Mouse (Mus musculus) thymus, postnatal 10 days (tissue): ENCODE data around the gene Rpp25l.
"Not testable (repeated sequence)": the region's sequence is repeated elsewhere in the genome, so short reads cannot be mapped to it uniquely, and the experiment has no call there.

Source experiments
- DNase-seq, 2 experiments: peaks; one replicate each; pipeline ENCODE4 v3.0.0; 2021; ENCODE audit warnings: low spot score in 2 of 2

The Rpp25l gene

GRCm38 (mm10) chr4:41713197-41714067 lies at the start of gene Rpp25l:
Rpp25l (minus strand) TSS chr4:41713534.
- DNase-seq = peak; percentile 74 to 82

GRCm38 (mm10) chr4:41762688-41763114 lies 49.4 kb upstream of the Rpp25l start:
- DNase-seq = not testable (repeated sequence)

DNA sequence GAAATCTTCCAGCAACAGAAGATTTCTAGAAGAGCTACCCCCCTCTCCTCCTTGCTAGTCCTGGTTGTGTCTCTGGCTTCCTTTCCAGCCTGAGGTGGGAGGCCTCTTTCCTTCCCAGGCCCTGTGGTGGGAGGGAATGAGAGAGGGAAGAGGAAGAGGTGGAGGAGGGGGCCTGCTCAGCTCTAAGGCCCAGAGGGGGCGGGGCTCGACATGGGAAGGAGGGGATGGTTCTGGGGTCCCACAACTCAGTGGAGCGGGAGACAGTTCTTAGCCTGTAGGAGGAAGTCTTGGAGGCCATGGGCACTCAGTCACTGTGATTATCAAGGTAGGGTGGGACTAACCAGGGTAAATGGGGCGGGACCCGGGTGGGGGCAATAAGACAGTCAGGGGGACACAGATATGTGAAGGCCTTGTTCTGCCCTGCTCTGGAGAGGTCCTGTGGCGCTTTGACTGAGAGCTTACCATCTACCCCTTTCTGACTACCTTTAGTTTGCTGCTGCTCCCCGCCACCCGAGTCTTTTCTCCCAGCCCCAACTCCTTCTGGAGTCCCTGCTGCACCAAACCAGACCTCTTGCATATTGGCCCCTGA lies 48.9 kb upstream of the Rpp25l start:
- DNase-seq = no peak

DNA sequence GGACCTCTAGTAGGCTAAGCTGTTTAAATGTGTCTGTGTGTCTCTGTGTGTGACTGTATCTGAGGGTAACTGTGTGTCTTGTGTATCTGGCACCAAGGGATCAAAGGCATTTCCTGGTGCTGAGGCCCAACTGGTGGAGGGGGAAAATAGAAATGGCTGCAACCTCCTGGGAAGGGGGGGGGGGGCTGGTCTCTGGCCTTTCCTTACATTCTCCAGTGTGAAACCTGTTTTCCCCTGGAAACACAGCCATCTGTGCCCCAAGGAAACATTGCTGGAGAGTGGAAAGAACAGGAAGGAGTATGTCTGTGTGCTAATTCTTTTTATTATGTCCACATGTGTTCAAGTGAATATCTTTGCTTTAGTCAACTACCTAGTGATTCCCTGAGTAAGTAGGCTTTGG lies 48.3 kb upstream of the Rpp25l start:
- DNase-seq = no peak

GRCm38 (mm10) chr4:41760911-41761310 lies 47.6 kb upstream of the Rpp25l start:
- DNase-seq = no peak

- peak; percentile 57 to 68 for DNase-seq
These were observed 47.0 kb upstream of the Rpp25l start for GRCm38 (mm10) chr4:41760288-41760721.

DNA sequence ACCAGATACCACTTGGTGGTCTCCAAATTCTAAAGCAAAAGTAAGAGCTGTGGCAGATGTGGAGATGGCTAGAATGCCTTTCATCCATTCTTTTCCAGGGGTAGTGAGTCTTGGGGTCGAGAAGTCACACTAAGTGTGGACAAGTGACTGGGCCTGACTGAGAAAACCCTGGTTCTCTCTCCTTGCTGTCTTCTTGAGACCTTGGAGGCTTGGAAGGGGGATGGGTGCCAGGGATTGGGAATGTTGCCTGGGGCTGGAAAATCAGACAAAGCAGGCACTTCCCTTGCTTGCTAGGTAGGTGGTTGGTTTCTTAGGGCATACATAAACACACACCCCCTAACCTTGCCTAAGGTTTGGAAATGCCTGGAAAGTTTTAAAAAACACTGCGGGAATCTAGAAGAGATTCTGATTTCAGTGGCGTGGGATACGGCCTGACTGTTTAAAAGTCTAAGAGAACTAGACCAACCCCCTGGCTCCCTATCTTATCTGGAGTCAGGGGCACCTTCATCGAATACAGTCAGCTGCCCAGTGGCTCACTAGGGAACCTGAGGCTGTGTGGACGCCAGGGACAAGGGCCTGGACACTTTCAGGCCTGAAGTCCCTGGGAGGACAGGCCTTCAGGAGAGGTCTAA lies 46.4 kb upstream of the Rpp25l start:
- DNase-seq = no peak

- no peak for DNase-seq
These were observed 45.9 kb upstream of the Rpp25l start for GRCm38 (mm10) chr4:41759206-41759605.

- DNase-seq = no peak
These were observed 45.4 kb upstream of the Rpp25l start for GRCm38 (mm10) chr4:41758701-41759100.

DNA sequence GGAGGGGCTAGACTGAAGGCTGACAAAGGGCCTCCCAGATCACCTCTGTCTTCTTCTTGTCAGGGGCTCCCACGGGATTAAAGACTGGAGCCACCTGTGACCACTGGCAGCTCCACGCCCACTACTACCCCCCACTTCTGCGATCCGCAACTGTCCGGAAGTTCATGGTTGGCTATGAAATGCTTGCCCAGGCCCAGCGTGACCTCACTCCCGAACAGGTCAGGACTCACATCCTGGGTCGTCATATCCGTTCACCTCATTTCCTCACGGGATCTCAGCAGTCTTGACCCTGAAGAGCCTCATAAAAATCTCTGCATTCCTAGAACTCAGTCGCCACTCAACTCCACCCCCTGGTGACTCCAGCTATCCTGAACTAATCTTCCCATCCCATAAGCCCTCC lies 44.7 kb upstream of the Rpp25l start:
- no peak for DNase-seq

DNA sequence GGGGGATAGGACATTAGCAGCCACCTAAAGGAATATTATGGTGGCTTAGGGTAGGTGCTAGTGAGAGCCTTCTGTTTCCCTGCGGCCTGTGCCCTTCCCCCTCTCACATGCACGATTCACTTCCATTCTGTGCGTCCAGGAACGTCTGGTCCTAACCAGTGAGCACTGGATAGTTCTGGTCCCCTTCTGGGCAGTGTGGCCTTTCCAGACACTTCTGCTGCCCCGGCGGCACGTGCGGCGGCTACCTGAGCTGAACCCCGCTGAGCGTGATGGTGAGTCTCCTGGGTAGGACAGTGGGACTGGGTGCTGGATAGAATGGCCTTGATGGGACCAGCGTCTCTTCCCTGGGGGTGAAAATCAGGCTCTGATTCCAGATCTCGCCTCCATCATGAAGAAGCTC lies 44.0 kb upstream of the Rpp25l start:
- no peak for DNase-seq

DNA sequence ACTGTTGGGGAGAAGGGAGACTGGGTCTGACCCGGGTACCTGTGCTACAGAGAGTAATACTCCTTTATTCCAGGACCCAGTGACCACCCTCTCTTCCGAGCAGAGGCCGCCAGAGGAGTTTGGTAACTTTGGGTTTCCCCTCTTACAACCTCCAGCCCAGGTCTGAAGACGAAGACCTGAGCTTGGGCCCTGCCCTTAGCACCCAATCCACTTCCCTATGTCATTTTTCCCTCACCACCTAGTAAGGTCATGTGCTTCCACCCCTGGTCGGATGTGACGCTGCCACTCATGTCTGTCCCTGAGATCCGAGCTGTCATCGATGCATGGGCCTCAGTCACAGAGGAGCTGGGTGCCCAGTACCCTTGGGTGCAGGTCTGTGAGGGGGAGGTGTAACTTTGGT lies 43.1 kb upstream of the Rpp25l start:
- peak in 1 of 2 experiments; percentile 21 for DNase-seq

GRCm38 (mm10) chr4:41755338-41756305 lies 42.3 kb upstream of the Rpp25l start, which contains the start of gene Sigmar1:
Sigmar1 (minus strand) TSS chr4:41756157.
- DNase-seq = peak; percentile 90 to 91

DNA sequence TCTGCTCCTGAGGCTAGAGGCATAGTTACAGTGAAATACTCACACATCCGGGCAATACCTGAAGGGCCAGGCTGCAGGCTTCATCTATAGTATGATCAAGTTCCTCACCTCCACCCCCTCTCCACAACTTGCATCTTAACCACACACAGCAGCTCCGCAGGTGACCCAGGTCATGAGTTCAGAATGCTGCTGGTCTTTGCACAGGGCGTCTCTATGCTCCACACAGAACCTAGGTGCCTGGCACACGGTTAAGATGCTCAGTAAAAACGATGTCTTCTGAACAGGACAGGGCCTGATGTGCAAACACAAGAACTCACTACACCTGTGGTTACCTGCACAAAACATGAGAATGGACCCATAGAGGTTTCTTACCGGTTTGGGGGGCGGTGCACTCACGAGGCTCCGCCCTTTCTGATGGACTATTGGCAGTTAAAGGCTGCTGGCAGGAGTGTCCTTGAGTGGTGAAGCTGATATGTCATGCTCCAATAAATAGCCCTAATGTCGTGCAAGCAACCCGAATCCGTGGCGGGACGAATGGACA lies 41.5 kb upstream of the Rpp25l start, which contains the start of gene Galt:
Gene Galt (plus strand): TSS at position 432 of the 541 bp plus-strand sequence.
- no peak for DNase-seq

- no peak for DNase-seq
These were observed 31.7 kb upstream of the Rpp25l start for GRCm38 (mm10) chr4:41745021-41745420.

- no peak for DNase-seq
These were observed 30.8 kb upstream of the Rpp25l start for GRCm38 (mm10) chr4:41744131-41744530.

- DNase-seq = peak; percentile 88
These were observed 27.8 kb upstream of the Rpp25l start for GRCm38 (mm10) chr4:41741158-41741560.

- DNase-seq = peak in 1 of 2 experiments; percentile 16
These were observed 27.2 kb upstream of the Rpp25l start for GRCm38 (mm10) chr4:41740380-41741157.

- DNase-seq = no peak
These were observed 25.9 kb upstream of the Rpp25l start for GRCm38 (mm10) chr4:41739260-41739659.

GRCm38 (mm10) chr4:41738256-41738603 lies 24.9 kb upstream of the Rpp25l start:
- DNase-seq = no peak
